Mouse (Mus musculus) erythroblast, embryonic 14.5 days (primary cell): Measurements from ENCODE around the gene Ugt1a7c.
"Not testable (repeated sequence)": the region's sequence is repeated elsewhere in the genome, so short reads cannot be mapped to it uniquely, and the experiment has no call there.

Experiments used
- GATA1 ChIP-seq: IDR thresholded peaks from 2 replicates; pipeline ENCODE4 v1.6.1; 2012; ENCODE audit warnings: low read length, inconsistent platforms, mixed read lengths
- TAL1 ChIP-seq: IDR thresholded peaks from 3 replicates; pipeline ENCODE4 v1.6.1; 2012; ENCODE audit warnings: low read length, inconsistent platforms, mixed read lengths

DNA sequence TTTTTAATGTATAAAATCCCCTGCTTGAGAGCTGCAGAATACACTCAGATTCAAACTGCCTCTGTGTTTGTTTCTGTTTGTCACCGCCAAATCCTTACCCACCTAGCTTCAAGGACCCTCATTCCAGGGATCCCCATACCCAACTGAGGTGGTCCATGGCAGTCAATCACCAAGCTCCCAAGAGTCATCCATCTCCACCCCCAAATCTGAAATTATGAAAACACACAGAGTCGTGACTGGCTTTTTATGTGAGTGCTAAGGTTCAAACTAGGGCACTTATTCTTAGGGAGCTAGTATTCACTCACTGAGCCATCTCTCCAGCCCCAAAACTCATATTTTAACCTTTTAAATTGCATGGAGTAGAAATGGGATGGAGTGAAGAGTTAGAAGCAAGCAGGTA is 130.4 kb downstream of the Ugt1a7c start:
- not testable (repeated sequence) for TF ChIP-seq TAL1, GATA1
